Mouse (Mus musculus) adrenal gland, postnatal 36 days (tissue): Measurements from ENCODE around the gene Helq. TPM values are rescaled to one million over a fixed set of nuclear protein-coding genes. Genes with fewer than 3 reads are reported as not detected.

Experiments
- DNase-seq, 2 experiments: peaks; one replicate each; pipeline ENCODE4 v3.0.0; 2021; ENCODE audit warnings: mixed read lengths in 1 of 2
- long read RNA-seq, 2 experiments: library from polyadenylated mRNA; stranded (forward); transcript quantifications; one replicate each; pipeline ENCODE4 v2.0.0; 2021; ENCODE audit warnings: borderline sequencing depth in 2 of 2
- total RNA-seq, 2 experiments: library from RNA; stranded (reverse); gene quantifications; 2 replicates each; pipeline ENCODE4 v1.2.3; 2021

Helq gene
- total RNA-seq: 1 to 10 TPM; 6.1 to 7.5 TPM
- long read RNA-seq, experiment 1, partial matches to known transcripts: 1 of 7 reads
- long read RNA-seq, experiment 1, other reads (novel, unspliced or antisense): 4 of 7 reads
- long read RNA-seq, experiment 2, partial matches to known transcripts: 0 of 1 reads
- long read RNA-seq, experiment 2, other reads (novel, unspliced or antisense): 1 of 1 reads

- peak; percentile 94 to 95 for DNase-seq
These were observed at the start of gene Helq, which contains the start of gene Mrps18c for GRCm38 (mm10) chr5:100798165-100798860. Helq (minus strand) TSS chr5:100798598. Mrps18c (plus strand) TSS chr5:100798627.

GRCm38 (mm10) chr5:100847143-100847542, 48.7 kb upstream of the Helq start:
- no peak for DNase-seq

GRCm38 (mm10) chr5:100846599-100846920, 48.2 kb upstream of the Helq start:
- no peak for DNase-seq

GRCm38 (mm10) chr5:100845848-100846598, 47.6 kb upstream of the Helq start:
- DNase-seq: peak; percentile 87 to 89

GRCm38 (mm10) chr5:100845485-100845847, 47.1 kb upstream of the Helq start, which contains the start of gene Gpat3:
Gpat3 (plus strand) TSS chr5:100845713.
- peak; percentile 50 to 72 for DNase-seq

- DNase-seq: no peak
These were observed 46.1 kb upstream of the Helq start for GRCm38 (mm10) chr5:100844485-100844884.

GRCm38 (mm10) chr5:100837907-100838306, 39.5 kb upstream of the Helq start:
- no peak for DNase-seq

GRCm38 (mm10) chr5:100835862-100836538, 37.6 kb upstream of the Helq start:
- peak in 1 of 2 experiments; percentile 29 for DNase-seq

- no peak for DNase-seq
These were observed 35.4 kb upstream of the Helq start for GRCm38 (mm10) chr5:100833841-100834240.

GRCm38 (mm10) chr5:100832680-100833079, 34.3 kb upstream of the Helq start:
- no peak for DNase-seq

GRCm38 (mm10) chr5:100828701-100829100, 30.3 kb upstream of the Helq start:
- no peak for DNase-seq

- no peak for DNase-seq
These were observed 28.1 kb upstream of the Helq start for GRCm38 (mm10) chr5:100826531-100826930.

- DNase-seq: no peak
These were observed 27.6 kb upstream of the Helq start for GRCm38 (mm10) chr5:100825975-100826374.

- DNase-seq: no peak
These were observed 24.4 kb upstream of the Helq start for GRCm38 (mm10) chr5:100822826-100823225.

- no peak for DNase-seq
These were observed 23.0 kb upstream of the Helq start for GRCm38 (mm10) chr5:100821375-100821774.

- peak; percentile 94 to 95 for DNase-seq
These were observed 22.2 kb upstream of the Helq start, which contains the start of gene Abraxas1 for GRCm38 (mm10) chr5:100820483-100821184. Abraxas1 (minus strand) TSS chr5:100820965.

- DNase-seq: peak in 1 of 2 experiments; percentile 13
These were observed 21.4 kb upstream of the Helq start for GRCm38 (mm10) chr5:100819568-100820480.

GRCm38 (mm10) chr5:100818341-100818740, 19.9 kb upstream of the Helq start:
- DNase-seq: no peak

GRCm38 (mm10) chr5:100794084-100794483, 4.3 kb downstream of the Helq start:
- DNase-seq: no peak

GRCm38 (mm10) chr5:100792261-100792660, 6.1 kb downstream of the Helq start:
- no peak for DNase-seq

- no peak for DNase-seq
These were observed 10.9 kb downstream of the Helq start for GRCm38 (mm10) chr5:100787527-100787926.
